Mouse (Mus musculus) ES-E14 (cell line): ENCODE data around the gene 1810030O07Rik.
"Not testable (repeated sequence)": the region's sequence is repeated elsewhere in the genome, so short reads cannot be mapped to it uniquely, and the experiment has no call there.

Experiments
- CHD2 ChIP-seq: IDR thresholded peaks from 2 replicates; pipeline ENCODE4 v1.6.1; 2014; ENCODE audit warnings: mild to moderate bottlenecking, low read depth, low read length, inconsistent platforms
- HCFC1 ChIP-seq: IDR thresholded peaks from 2 replicates; pipeline ENCODE4 v1.6.1; 2012; ENCODE audit warnings: low read length, inconsistent platforms, borderline replicate concordance; ENCODE audit not compliant: insufficient read depth

- TF ChIP-seq HCFC1, CHD2: not testable (repeated sequence)
Observed at GRCm38 (mm10) chrX:12612360-12612759, 61.1 kb downstream of the 1810030O07Rik start.
